Mouse (Mus musculus) forebrain, embryonic 11.5 days (tissue): Measurements from ENCODE around the gene Prss32. TPM values are rescaled to one million over a fixed set of nuclear protein-coding genes. Genes with fewer than 3 reads are reported as not detected.

Experiments used
- ATAC-seq: fragments of 200-750 bp; cut with Nextera tagmentation; replicated peaks from 2 replicates; pipeline ENCODE4 v1.8.0; 2017; ENCODE audit warnings: moderate TSS enrichment; ENCODE audit not compliant: low FRiP score
- DNase-seq: peaks from one replicate; pipeline ENCODE4 v3.0.0-alpha.2; 2017; ENCODE audit warnings: low spot score
- H3K27ac ChIP-seq: fragments of 300-500 bp; sonication (generic); 2 replicates; pipeline ENCODE4 v1.5.1; 2014; ENCODE audit warnings: low read depth, low read length
- H3K27me3 ChIP-seq: fragments of 300-500 bp; sonication (generic); 2 replicates; pipeline ENCODE4 v1.6.1; 2014; ENCODE audit warnings: mild to moderate bottlenecking, low read length, mixed read lengths; ENCODE audit not compliant: control insufficient read depth, insufficient read depth
- H3K36me3 ChIP-seq: fragments of 300-500 bp; sonication (generic); 2 replicates; pipeline ENCODE4 v1.6.1; 2014; ENCODE audit warnings: mild to moderate bottlenecking, low read length, moderate library complexity, mixed read lengths; ENCODE audit not compliant: control insufficient read depth, insufficient read depth
- H3K4me1 ChIP-seq: fragments of 300-500 bp; sonication (generic); replicated peaks from 2 replicates; pipeline ENCODE4 v1.6.1; 2014; ENCODE audit warnings: low read length, mixed read lengths; ENCODE audit not compliant: control insufficient read depth, insufficient read depth
- H3K4me2 ChIP-seq: fragments of 300-500 bp; sonication (generic); 2 replicates; pipeline ENCODE4 v1.6.1; 2014; ENCODE audit warnings: low read depth, mild to moderate bottlenecking, low read length, moderate library complexity, mixed read lengths; ENCODE audit not compliant: severe bottlenecking
- H3K4me3 ChIP-seq: fragments of 300-500 bp; sonication (generic); 2 replicates; pipeline ENCODE4 v1.5.1; 2014; ENCODE audit warnings: low read depth, low read length
- H3K9ac ChIP-seq: fragments of 300-500 bp; sonication (generic); 2 replicates; pipeline ENCODE4 v1.6.1; 2014; ENCODE audit warnings: low read length
- H3K9me3 ChIP-seq: fragments of 300-500 bp; sonication (generic); 2 replicates; pipeline ENCODE4 v1.6.1; 2016; ENCODE audit warnings: low read length, mixed read lengths; ENCODE audit not compliant: control insufficient read depth
- WGBS: fragments of 180-500 bp; shearing (Covaris S2); extraction: QIAGEN DNeasy Blood & Tissue Kit; methylation state at CpG from one replicate; pipeline ENCODE4 v1.1.7; 2014; 5-methylcytosine and 5-hydroxymethylcytosine counted together
- polyA plus RNA-seq: library from polyadenylated mRNA; unstranded; fragments of >200 nt; fragmentation: Nextera tagmentation; extraction: Ambion mirVana; gene quantifications from 2 replicates; pipeline ENCODE4 v1.2.1, GENCODE M21; 2014

Prss32 gene
- polyA plus RNA-seq, 1 experiment from 2014 or later, result not detected

- Histone ChIP-seq H3K27me3 (no peaks in the 10 kb centered on the region), H3K4me1 (peaks cover 10% of the 10 kb centered on the region; the same call in 1 of the 2 replicates), H3K4me2 (no peak overlapping the region), H3K4me3 (no peak overlapping the region), H3K36me3 (peaks cover 27% of the 10 kb centered on the region; the same call in 1 of the 2 replicates), H3K27ac (no peak overlapping the region), H3K9ac (no peak overlapping the region), H3K9me3 (no peaks in the 10 kb centered on the region)
- no peak for ATAC-seq
- DNase-seq, result no peak
- 94% methylated on average over 3 of the region's 3 CpGs for WGBS
Observed at GRCm38 (mm10) chr17:23807918-23808317, 35.7 kb upstream of the Prss32 start.

- Histone ChIP-seq H3K36me3 (peaks cover 81% of the 10 kb centered on the region), H3K4me3 (no peak overlapping the region), H3K4me2 (no peak overlapping the region), H3K27ac (no peak overlapping the region), H3K4me1 (no peaks in the 10 kb centered on the region), H3K27me3 (no peaks in the 10 kb centered on the region), H3K9me3 (peaks cover 21% of the 10 kb centered on the region), H3K9ac (no peak overlapping the region)
- DNase-seq, result no peak
- 97% methylated on average over 16 of the region's 16 CpGs for WGBS
- no peak for ATAC-seq
Observed at GRCm38 (mm10) chr17:23815641-23816040, 28.0 kb upstream of the Prss32 start.

GRCm38 (mm10) chr17:23818579-23818978 lies 25.1 kb upstream of the Prss32 start:
- Histone ChIP-seq H3K4me3 (no peak overlapping the region), H3K4me1 (no peaks in the 10 kb centered on the region), H3K4me2 (no peak overlapping the region), H3K27ac (no peak overlapping the region), H3K9ac (no peak overlapping the region), H3K27me3 (no peaks in the 10 kb centered on the region), H3K9me3 (peaks cover 21% of the 10 kb centered on the region), H3K36me3 (peaks cover 85% of the 10 kb centered on the region)
- DNase-seq (no peak), ATAC-seq (no peak)
- WGBS, result 96% methylated on average over 8 of the region's 8 CpGs

- Histone ChIP-seq H3K9ac (no peak overlapping the region), H3K27me3 (no peaks in the 10 kb centered on the region), H3K9me3 (peaks cover 21% of the 10 kb centered on the region), H3K4me1 (no peaks in the 10 kb centered on the region), H3K4me2 (no peak overlapping the region), H3K27ac (no peak overlapping the region), H3K4me3 (no peak overlapping the region), H3K36me3 (peaks cover 84% of the 10 kb centered on the region)
- DNase-seq (no peak), ATAC-seq (no peak)
- WGBS, result 98% methylated on average over 25 of the region's 25 CpGs
Observed at GRCm38 (mm10) chr17:23819235-23819634, 24.4 kb upstream of the Prss32 start.

- 94% methylated on average over 5 of the region's 5 CpGs for WGBS
- no peak overlapping the region for H3K4me3 ChIP-seq
- H3K4me1 ChIP-seq, result no peaks in the 10 kb centered on the region
- H3K27me3 ChIP-seq, result no peaks in the 10 kb centered on the region
- ATAC-seq (no peak), DNase-seq (no peak)
- H3K4me2 ChIP-seq, result no peak overlapping the region
- H3K9ac ChIP-seq, result no peak overlapping the region
- no peak overlapping the region for H3K27ac ChIP-seq
- peaks cover 17% of the 10 kb centered on the region for H3K9me3 ChIP-seq
- H3K36me3 ChIP-seq, result peaks cover 86% of the 10 kb centered on the region
Observed at GRCm38 (mm10) chr17:23820731-23821130, 22.9 kb upstream of the Prss32 start.

- WGBS, result 86% methylated on average over 6 of the region's 6 CpGs
- no peaks in the 10 kb centered on the region for H3K27me3 ChIP-seq
- no peak for ATAC-seq
Observed at GRCm38 (mm10) chr17:23822094-23822493, 21.6 kb upstream of the Prss32 start.

GRCm38 (mm10) chr17:23823018-23823417 lies 20.6 kb upstream of the Prss32 start:
- 90% methylated on average over 16 of the region's 16 CpGs for WGBS
- Histone ChIP-seq H3K4me1 (peaks cover 8% of the 10 kb centered on the region; the same call in 1 of the 2 replicates), H3K9me3 (peaks cover 14% of the 10 kb centered on the region; the same call in 1 of the 2 replicates), H3K27me3 (no peaks in the 10 kb centered on the region), H3K9ac (no peak overlapping the region), H3K36me3 (peaks cover 70% of the 10 kb centered on the region), H3K4me2 (no peak overlapping the region), H3K27ac (no peak overlapping the region), H3K4me3 (no peak overlapping the region)
- no peak for ATAC-seq
- DNase-seq, result no peak

More at GRCm38 (mm10) chr17:23822094-23822493, 21.6 kb upstream of the Prss32 start:
- H3K36me3 ChIP-seq, result peaks cover 80% of the 10 kb centered on the region
- H3K4me2 ChIP-seq, result no peak overlapping the region
- H3K27ac ChIP-seq, result no peak overlapping the region
- no peak overlapping the region for H3K4me3 ChIP-seq
- H3K9me3 ChIP-seq, result peaks cover 17% of the 10 kb centered on the region; the same call in 1 of the 2 replicates
- H3K9ac ChIP-seq, result no peak overlapping the region
- DNase-seq, result no peak
- H3K4me1 ChIP-seq, result 0 out of 2 replicates have a peak, but pooled peaks cover under 1% of the 10 kb centered on the region

- no peak overlapping the region for H3K27ac ChIP-seq
Observed at GRCm38 (mm10) chr17:23823614-23824013, 20.0 kb upstream of the Prss32 start.

GRCm38 (mm10) chr17:23825591-23825990 lies 18.1 kb upstream of the Prss32 start:
- Histone ChIP-seq H3K4me2 (no peak overlapping the region), H3K36me3 (peaks cover 45% of the 10 kb centered on the region), H3K27me3 (no peaks in the 10 kb centered on the region), H3K27ac (no peak overlapping the region), H3K9me3 (no peaks in the 10 kb centered on the region), H3K9ac (no peak overlapping the region), H3K4me3 (no peak overlapping the region), H3K4me1 (peaks cover 8% of the 10 kb centered on the region; the same call in 1 of the 2 replicates)
- DNase-seq (no peak), ATAC-seq (no peak)
- WGBS, result 89% methylated on average over 4 of the region's 4 CpGs

More at GRCm38 (mm10) chr17:23823614-23824013, 20.0 kb upstream of the Prss32 start:
- Histone ChIP-seq H3K4me2 (no peak overlapping the region), H3K4me1 (peaks cover 8% of the 10 kb centered on the region; the same call in 1 of the 2 replicates), H3K4me3 (no peak overlapping the region), H3K9me3 (peaks cover 8% of the 10 kb centered on the region; the same call in 1 of the 2 replicates), H3K36me3 (peaks cover 64% of the 10 kb centered on the region), H3K27me3 (no peaks in the 10 kb centered on the region), H3K9ac (no peak overlapping the region)
- DNase-seq (no peak), ATAC-seq (peak; percentile 31; the same call in 1 of the 2 replicates)
- 95% methylated on average over 12 of the region's 12 CpGs for WGBS
